Mouse (Mus musculus) limb, embryonic 11.5 days (tissue): ENCODE measurements around the gene Bmp6. TPM values are rescaled to one million over a fixed set of nuclear protein-coding genes. Genes with fewer than 3 reads are reported as not detected.

Experiments
- ATAC-seq: fragments of 200-750 bp; cut with Nextera tagmentation; 2 replicates; pipeline ENCODE4 v1.8.0; 2017; ENCODE audit warnings: low read depth; ENCODE audit not compliant: insufficient number of reproducible peaks, low FRiP score, low TSS enrichment
- DNase-seq: peaks from one replicate; pipeline ENCODE4 v3.0.0-alpha.2; 2015; ENCODE audit warnings: low spot score
- H3K27ac ChIP-seq: fragments of 300-500 bp; sonication (generic); replicated peaks from 2 replicates; pipeline ENCODE4 v1.5.1; 2014; ENCODE audit warnings: low read depth, mild to moderate bottlenecking, low read length
- H3K27me3 ChIP-seq: fragments of 300-500 bp; sonication (generic); 2 replicates; pipeline ENCODE4 v1.6.1; 2014; ENCODE audit warnings: mild to moderate bottlenecking, low read length, mixed read lengths; ENCODE audit not compliant: control insufficient read depth, insufficient read depth
- H3K36me3 ChIP-seq: fragments of 300-500 bp; sonication (generic); 2 replicates; pipeline ENCODE4 v1.6.1; 2014; ENCODE audit warnings: mild to moderate bottlenecking, low read length, moderate library complexity, mixed read lengths; ENCODE audit not compliant: control insufficient read depth, insufficient read depth
- H3K4me1 ChIP-seq: fragments of 300-500 bp; sonication (generic); 2 replicates; pipeline ENCODE4 v1.6.1; 2014; ENCODE audit warnings: low read length, mixed read lengths; ENCODE audit not compliant: control insufficient read depth, insufficient read depth
- H3K4me2 ChIP-seq: fragments of 300-500 bp; sonication (generic); 2 replicates; pipeline ENCODE4 v1.6.1; 2014; ENCODE audit warnings: low read depth, mild to moderate bottlenecking, moderate library complexity; ENCODE audit not compliant: severe bottlenecking
- H3K4me3 ChIP-seq: fragments of 300-500 bp; sonication (generic); 2 replicates; pipeline ENCODE4 v1.5.1; 2014; ENCODE audit warnings: low read depth, low read length
- H3K9ac ChIP-seq: fragments of 300-500 bp; sonication (generic); 2 replicates; pipeline ENCODE4 v1.6.1; 2014; ENCODE audit warnings: mild to moderate bottlenecking, low read length
- H3K9me3 ChIP-seq: fragments of 300-500 bp; sonication (generic); 2 replicates; pipeline ENCODE4 v1.6.1; 2016; ENCODE audit warnings: low read length; ENCODE audit not compliant: control insufficient read depth
- WGBS: fragments of 180-500 bp; shearing (Covaris S2); extraction: QIAGEN DNeasy Blood & Tissue Kit; methylation state at CpG from one replicate; pipeline ENCODE4 v1.1.7; 2014; 5-methylcytosine and 5-hydroxymethylcytosine counted together
- polyA plus RNA-seq: library from polyadenylated mRNA; unstranded; fragments of >200 nt; fragmentation: Nextera tagmentation; extraction: Ambion mirVana; gene quantifications from 2 replicates; pipeline ENCODE4 v1.2.1, GENCODE M21; 2014

Bmp6 gene
- polyA plus RNA-seq, 1 experiment from 2014 or later, result 0.52 TPM

DNA sequence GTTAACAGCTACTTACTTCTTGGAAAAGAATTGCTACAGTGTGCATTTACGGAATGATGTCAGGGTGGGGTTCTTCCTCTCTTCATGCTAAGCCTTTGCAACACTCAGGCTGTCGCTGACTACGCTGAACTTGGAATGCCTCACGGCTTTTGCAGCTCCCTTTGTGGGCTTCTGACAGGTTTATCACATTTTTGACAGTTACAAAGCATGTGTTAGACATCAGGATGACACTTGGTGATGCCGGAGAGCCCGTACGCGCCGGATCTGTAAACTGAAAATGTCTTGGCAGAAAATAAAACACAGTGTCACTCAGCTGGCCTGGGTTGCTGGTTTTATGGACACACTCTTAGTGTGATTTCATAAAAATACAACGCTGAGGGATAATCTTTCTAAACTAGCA lies 20.5 kb upstream of the Bmp6 start:
- H3K9me3 ChIP-seq, result no peaks in the 10 kb centered on the region
- H3K4me1 ChIP-seq, result no peaks in the 10 kb centered on the region; the same call in 1 of the 2 replicates
- WGBS, result 58% methylated on average over 10 of the region's 10 CpGs
- H3K4me3 ChIP-seq, result no peak overlapping the region
- no peaks in the 10 kb centered on the region for H3K27me3 ChIP-seq
- H3K36me3 ChIP-seq, result no peaks in the 10 kb centered on the region
- no peak overlapping the region for H3K4me2 ChIP-seq
- H3K9ac ChIP-seq, result no peak overlapping the region
- DNase-seq, result no peak
- no peak overlapping the region for H3K27ac ChIP-seq
- ATAC-seq, result no peak

GRCm38 (mm10) chr13:38327377-38327776 lies 17.5 kb upstream of the Bmp6 start:
- WGBS, result 48% methylated on average over 2 of the region's 2 CpGs
- no peaks in the 10 kb centered on the region for H3K36me3 ChIP-seq
- no peak for ATAC-seq
- no peak overlapping the region for H3K4me2 ChIP-seq
- H3K4me1 ChIP-seq, result no peaks in the 10 kb centered on the region
- no peak overlapping the region for H3K9ac ChIP-seq
- no peaks in the 10 kb centered on the region for H3K27me3 ChIP-seq
- H3K4me3 ChIP-seq, result no peak overlapping the region
- no peak overlapping the region for H3K27ac ChIP-seq
- no peaks in the 10 kb centered on the region for H3K9me3 ChIP-seq
- no peak for DNase-seq

DNA sequence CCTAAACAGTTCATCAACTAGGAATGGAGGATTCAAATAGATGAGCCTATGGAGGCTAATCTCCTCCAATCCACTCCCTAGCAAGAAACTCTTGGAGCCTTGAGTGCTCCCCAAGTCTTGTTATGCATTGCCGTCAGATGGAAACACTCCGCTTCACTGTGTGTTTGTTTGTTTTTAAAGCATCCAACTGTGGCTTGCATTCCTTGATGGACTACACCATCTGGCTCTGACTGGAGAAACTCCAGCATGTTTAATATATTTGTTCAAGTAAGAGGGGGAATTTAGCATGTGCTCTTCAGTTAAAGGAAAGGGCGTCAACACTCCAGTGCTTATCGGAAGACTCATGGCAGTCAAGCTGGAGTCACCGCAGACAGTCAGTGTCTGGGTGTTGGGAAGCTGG lies 11.4 kb upstream of the Bmp6 start:
- no peaks in the 10 kb centered on the region for H3K36me3 ChIP-seq
- DNase-seq (no peak), ATAC-seq (no peak)
- no peak overlapping the region for H3K4me2 ChIP-seq
- H3K27ac ChIP-seq, result no peak overlapping the region
- H3K4me3 ChIP-seq, result no peak overlapping the region
- no peaks in the 10 kb centered on the region; the same call in 1 of the 2 replicates for H3K9me3 ChIP-seq
- no peak overlapping the region for H3K9ac ChIP-seq
- no peaks in the 10 kb centered on the region for H3K27me3 ChIP-seq
- H3K4me1 ChIP-seq, result no peaks in the 10 kb centered on the region
- WGBS, result 95% methylated on average over 5 of the region's 5 CpGs

DNA sequence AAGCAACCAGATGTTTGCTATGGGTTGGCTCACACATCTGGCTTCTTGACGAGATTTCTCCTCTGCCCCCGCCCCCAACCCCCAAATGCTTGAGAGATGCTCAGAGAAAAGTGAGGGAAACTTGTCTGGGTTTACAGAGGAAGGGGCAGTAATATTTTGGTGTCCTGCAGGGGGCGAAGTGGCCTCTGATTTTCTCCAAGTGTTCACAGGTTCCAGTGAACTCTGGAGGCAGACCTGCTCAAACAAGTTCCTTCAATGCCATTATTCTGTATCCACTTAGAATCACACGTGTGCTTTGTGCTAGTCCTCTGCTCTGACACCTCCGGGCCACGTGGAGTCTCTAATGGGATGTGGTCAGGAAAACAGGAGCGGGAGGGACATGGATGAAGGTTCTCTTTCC lies 2.3 kb upstream of the Bmp6 start:
- Histone ChIP-seq H3K27me3 (peaks cover 38% of the 10 kb centered on the region), H3K27ac (no peak overlapping the region), H3K9me3 (no peaks in the 10 kb centered on the region; the same call in 1 of the 2 replicates), H3K4me3 (no peak overlapping the region), H3K9ac (no peak overlapping the region), H3K4me1 (peaks cover 15% of the 10 kb centered on the region), H3K36me3 (no peaks in the 10 kb centered on the region), H3K4me2 (no peak overlapping the region)
- ATAC-seq (no peak), DNase-seq (peak; percentile 81)
- WGBS, result 26% methylated on average over 7 of the region's 7 CpGs

DNA sequence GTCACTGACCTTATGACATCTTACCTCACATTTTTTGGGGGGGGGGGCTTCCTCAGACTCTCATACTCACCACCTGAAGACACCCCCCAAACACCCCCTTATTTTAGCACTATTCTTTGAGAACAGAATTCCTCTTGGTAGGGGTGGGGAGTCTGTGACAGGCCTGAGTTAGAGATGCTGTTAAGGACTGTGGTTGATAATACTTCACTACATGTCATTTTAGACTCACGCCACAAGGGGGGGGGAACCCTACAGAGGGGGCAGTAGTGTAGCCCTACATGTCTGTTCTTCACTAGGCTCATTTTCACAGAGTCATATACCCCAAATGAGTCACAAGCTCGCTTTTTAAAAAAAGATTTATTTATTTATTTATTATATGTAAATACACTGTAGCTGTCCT lies 1.7 kb upstream of the Bmp6 start:
- no peak overlapping the region for H3K4me3 ChIP-seq
- peaks cover 42% of the 10 kb centered on the region for H3K27me3 ChIP-seq
- H3K9ac ChIP-seq, result no peak overlapping the region
- ATAC-seq (no peak), DNase-seq (no peak)
- no peaks in the 10 kb centered on the region for H3K36me3 ChIP-seq
- WGBS, result 65% methylated on average over 2 of the region's 2 CpGs
- no peak overlapping the region for H3K4me2 ChIP-seq
- no peaks in the 10 kb centered on the region for H3K9me3 ChIP-seq
- no peak overlapping the region for H3K27ac ChIP-seq
- H3K4me1 ChIP-seq, result peaks cover 15% of the 10 kb centered on the region

GRCm38 (mm10) chr13:38345431-38345820 lies 519 bp downstream of the Bmp6 start:
- peaks cover 50% of the 10 kb centered on the region for H3K27me3 ChIP-seq
- H3K9ac ChIP-seq, result no peak overlapping the region; the same call in 1 of the 2 replicates
- peak overlapping the region; percentile 36 for H3K4me3 ChIP-seq
- H3K27ac ChIP-seq, result no peak overlapping the region
- 2% methylated on average over 32 of the region's 32 CpGs for WGBS
- H3K36me3 ChIP-seq, result no peaks in the 10 kb centered on the region
- ATAC-seq (no peak), DNase-seq (peak; percentile 58)
- peaks cover 15% of the 10 kb centered on the region for H3K4me1 ChIP-seq
- H3K9me3 ChIP-seq, result no peaks in the 10 kb centered on the region
- peak overlapping the region; percentile 56 for H3K4me2 ChIP-seq

DNA sequence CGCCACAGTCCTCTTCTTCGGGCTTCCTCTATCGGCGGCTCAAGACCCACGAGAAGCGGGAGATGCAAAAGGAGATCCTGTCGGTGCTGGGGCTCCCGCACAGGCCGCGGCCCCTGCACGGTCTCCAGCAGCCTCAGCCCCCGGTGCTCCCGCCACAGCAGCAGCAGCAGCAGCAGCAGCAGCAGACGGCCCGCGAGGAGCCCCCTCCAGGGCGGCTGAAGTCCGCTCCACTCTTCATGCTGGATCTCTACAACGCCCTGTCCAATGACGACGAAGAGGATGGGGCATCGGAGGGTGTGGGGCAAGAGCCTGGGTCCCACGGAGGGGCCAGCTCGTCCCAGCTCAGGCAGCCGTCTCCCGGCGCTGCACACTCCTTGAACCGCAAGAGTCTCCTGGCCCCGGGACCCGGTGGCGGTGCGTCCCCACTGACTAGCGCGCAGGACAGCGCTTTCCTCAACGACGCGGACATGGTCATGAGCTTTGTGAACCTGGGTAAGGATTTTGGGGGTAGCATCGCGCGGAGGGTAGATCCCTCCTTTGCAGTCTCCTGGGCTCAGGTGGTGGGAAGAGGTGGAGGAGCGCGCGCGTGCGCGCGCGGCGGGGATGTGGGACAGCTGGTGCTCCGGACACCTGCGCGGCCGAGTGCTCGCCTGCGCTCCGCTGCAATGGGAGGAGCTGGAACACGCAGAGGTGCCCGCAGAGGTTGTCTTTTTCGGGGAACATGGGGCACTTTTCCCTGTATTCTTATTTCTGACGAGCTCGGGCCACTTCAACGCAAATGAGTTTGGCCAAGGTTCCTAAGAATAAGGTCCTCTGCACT lies 1.4 kb downstream of the Bmp6 start:
- WGBS, result under 1% methylated on average over 60 of the region's 63 CpGs
- peak overlapping the region; percentile 36 for H3K4me3 ChIP-seq
- H3K9ac ChIP-seq, result no peak overlapping the region
- no peaks in the 10 kb centered on the region for H3K9me3 ChIP-seq
- peaks cover 50% of the 10 kb centered on the region for H3K27me3 ChIP-seq
- H3K4me2 ChIP-seq, result peak overlapping the region; percentile 56
- H3K36me3 ChIP-seq, result no peaks in the 10 kb centered on the region
- DNase-seq, result peak; percentile 60
- ATAC-seq, result peak; percentile 29; the same call in 1 of the 2 replicates
- peaks cover 15% of the 10 kb centered on the region for H3K4me1 ChIP-seq
- no peak overlapping the region for H3K27ac ChIP-seq

DNA sequence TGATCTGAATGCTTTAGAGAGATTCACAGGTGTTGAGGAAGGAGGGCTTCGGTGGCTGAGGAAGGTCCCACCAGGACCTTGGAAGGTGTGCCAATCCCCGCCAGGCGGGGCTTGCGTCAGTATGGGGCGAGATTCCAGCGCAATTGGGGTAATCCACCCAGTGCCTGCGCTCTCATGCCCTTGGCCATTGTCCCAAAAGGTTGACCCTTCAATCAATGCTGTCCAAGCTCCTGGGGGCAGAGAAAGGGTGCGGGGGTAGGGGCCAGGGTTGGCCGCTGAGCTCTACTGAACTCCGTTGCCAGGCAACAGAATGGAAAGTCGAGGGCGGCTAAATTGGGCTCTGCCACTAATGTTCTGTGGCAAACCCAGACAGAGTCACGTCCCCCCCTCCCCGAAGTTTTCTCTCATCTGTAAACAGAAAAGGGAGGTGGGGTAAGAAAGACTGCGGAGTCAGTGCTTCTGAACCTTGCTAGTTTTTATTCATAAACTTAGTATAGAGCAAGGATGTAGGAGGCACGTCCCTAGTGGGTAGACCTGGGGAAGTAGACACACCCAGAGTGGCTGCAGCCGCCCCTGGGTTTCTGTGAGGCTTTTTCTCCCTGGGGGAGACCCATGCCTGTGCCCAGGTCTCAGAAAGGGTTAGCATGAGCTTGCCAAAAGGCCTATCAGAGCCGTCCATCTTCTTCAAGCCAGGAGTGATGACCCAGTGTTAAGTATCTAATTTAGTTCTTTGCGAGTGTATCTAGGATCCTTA lies 2.3 kb downstream of the Bmp6 start:
- H3K9ac ChIP-seq, result no peak overlapping the region
- peak overlapping the region; percentile 36 for H3K4me3 ChIP-seq
- no peaks in the 10 kb centered on the region for H3K36me3 ChIP-seq
- WGBS, result 7% methylated on average over 19 of the region's 19 CpGs
- H3K4me1 ChIP-seq, result peaks cover 18% of the 10 kb centered on the region
- H3K4me2 ChIP-seq, result no peak overlapping the region
- H3K27me3 ChIP-seq, result peaks cover 50% of the 10 kb centered on the region
- no peak overlapping the region for H3K27ac ChIP-seq
- ATAC-seq (no peak), DNase-seq (no peak)
- no peaks in the 10 kb centered on the region for H3K9me3 ChIP-seq
